Mouse (Mus musculus) heart, embryonic 13.5 days (tissue): Measurements from ENCODE around the gene Il12rb1. TPM values are rescaled to one million over a fixed set of nuclear protein-coding genes. Genes with fewer than 3 reads are reported as not detected.
A peak's percentile ranks its signal among the peaks of the same experiment; 100 is the strongest.

ENCODE experiments used
- ATAC-seq: fragments of 200-750 bp; cut with Nextera tagmentation; 2 replicates; pipeline ENCODE4 v1.8.0; 2017; ENCODE audit warnings: moderate TSS enrichment; ENCODE audit not compliant: insufficient number of reproducible peaks, low FRiP score, low TSS enrichment; ENCODE audit errors: extremely low read depth
- H3K27ac ChIP-seq: fragments of 300-500 bp; sonication (generic); replicated peaks from 2 replicates; pipeline ENCODE4 v1.5.1; 2015; ENCODE audit warnings: moderate library complexity, mild to moderate bottlenecking, inconsistent platforms
- H3K27me3 ChIP-seq: fragments of 300-500 bp; sonication (generic); replicated peaks from 2 replicates; pipeline ENCODE4 v1.6.1; 2015; ENCODE audit warnings: mild to moderate bottlenecking, inconsistent platforms
- H3K36me3 ChIP-seq: fragments of 300-500 bp; sonication (generic); 2 replicates; pipeline ENCODE4 v1.6.1; 2015; ENCODE audit warnings: mild to moderate bottlenecking, inconsistent platforms
- H3K4me1 ChIP-seq: fragments of 300-500 bp; sonication (generic); 2 replicates; pipeline ENCODE4 v1.6.1; 2015; ENCODE audit warnings: inconsistent platforms
- H3K4me2 ChIP-seq: fragments of 300-500 bp; sonication (generic); 2 replicates; pipeline ENCODE4 v1.6.1; 2015; ENCODE audit warnings: inconsistent platforms, mild to moderate bottlenecking, moderate library complexity
- H3K4me3 ChIP-seq: fragments of 300-500 bp; sonication (generic); 2 replicates; pipeline ENCODE4 v1.5.1; 2015; ENCODE audit warnings: moderate library complexity, mild to moderate bottlenecking, inconsistent platforms
- H3K9ac ChIP-seq: fragments of 300-500 bp; sonication (generic); 2 replicates; pipeline ENCODE4 v1.6.1; 2015; ENCODE audit warnings: inconsistent platforms, mild to moderate bottlenecking, moderate library complexity
- H3K9me3 ChIP-seq: fragments of 300-500 bp; sonication (generic); 2 replicates; pipeline ENCODE4 v1.6.1; 2016; ENCODE audit warnings: inconsistent platforms
- WGBS: fragments of 180-500 bp; shearing (Covaris S2); methylation state at CpG from one replicate; pipeline ENCODE4 v1.1.7; 2015; ENCODE audit warnings: mixed read lengths; 5-methylcytosine and 5-hydroxymethylcytosine counted together
- polyA plus RNA-seq: library from polyadenylated mRNA; unstranded; fragments of >200 nt; fragmentation: Nextera tagmentation; extraction: Ambion mirVana; gene quantifications from 2 replicates; pipeline ENCODE4 v1.2.1, GENCODE M21; 2015

The Il12rb1 gene
- polyA plus RNA-seq, 1 experiment from 2014 or later: not detected

- ATAC-seq: peak; percentile 55
- Histone ChIP-seq H3K27me3 (peaks cover 57% of the 10 kb centered on the region), H3K9ac (peak overlapping the region; percentile 77), H3K9me3 (no peaks in the 10 kb centered on the region), H3K36me3 (no peaks in the 10 kb centered on the region), H3K27ac (no peak overlapping the region), H3K4me3 (peak overlapping the region; percentile 58), H3K4me1 (peaks cover 10% of the 10 kb centered on the region), H3K4me2 (peak overlapping the region; percentile 88)
- 6% methylated on average over 32 of the region's 33 CpGs for WGBS
Observed at GRCm38 (mm10) chr8:70856541-70857197, 48.4 kb downstream of the Il12rb1 start.

GRCm38 (mm10) chr8:70857516-70857915 lies 49.3 kb downstream of the Il12rb1 start:
- no peaks in the 10 kb centered on the region for H3K9me3 ChIP-seq
- H3K4me1 ChIP-seq: peaks cover 14% of the 10 kb centered on the region
- H3K9ac ChIP-seq: peak overlapping the region; percentile 77; the same call in 1 of the 2 replicates
- H3K4me2 ChIP-seq: 0 out of 2 replicates have a peak overlapping the region, but pooled peaks have one; percentile 88
- no peak for ATAC-seq
- no peaks in the 10 kb centered on the region for H3K36me3 ChIP-seq
- peaks cover 62% of the 10 kb centered on the region for H3K27me3 ChIP-seq
- WGBS: 22% methylated on average over 4 of the region's 4 CpGs
- 0 out of 2 replicates have a peak overlapping the region, but pooled peaks have one; percentile 58 for H3K4me3 ChIP-seq
- H3K27ac ChIP-seq: no peak overlapping the region

DNA sequence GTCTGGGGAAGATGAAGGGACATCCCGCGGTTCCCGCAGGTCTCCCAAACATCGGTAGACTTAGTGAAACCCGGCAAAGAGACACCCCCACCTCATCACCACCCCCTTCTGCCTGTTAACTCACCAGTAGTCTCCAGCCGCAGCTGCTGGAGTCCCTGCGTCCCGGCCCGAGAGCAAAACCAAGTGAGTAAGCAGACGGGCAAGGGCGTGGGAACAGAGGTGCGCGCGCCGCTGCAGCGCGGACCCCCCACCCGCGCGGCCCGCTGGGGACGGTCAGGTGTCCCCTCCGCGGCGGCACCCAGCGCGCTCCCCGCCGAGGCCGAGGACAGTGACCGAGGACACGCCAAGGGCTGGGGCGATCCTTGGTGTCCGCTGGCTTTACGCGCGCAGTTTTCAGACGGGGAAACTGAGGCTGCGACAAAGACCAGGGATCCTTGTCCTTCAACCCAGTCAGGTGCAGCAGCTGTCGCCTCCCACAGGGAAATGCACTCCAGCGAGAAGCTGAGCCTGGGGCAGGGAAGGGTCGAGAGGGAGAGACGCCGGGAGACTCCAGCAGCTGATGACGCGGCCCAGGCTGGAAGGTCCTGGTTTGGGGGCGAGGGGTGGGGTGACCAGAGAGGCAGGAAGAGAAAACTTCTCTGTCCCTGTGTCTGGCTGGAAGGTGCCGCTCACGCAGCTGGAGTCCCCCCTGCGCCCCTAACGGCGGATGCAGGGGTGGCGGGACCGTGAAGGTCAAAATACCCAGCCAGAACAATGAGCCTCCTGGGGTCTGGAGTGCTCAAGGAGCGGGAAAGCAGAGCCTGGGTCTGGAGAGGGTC lies 54.8 kb downstream of the Il12rb1 start, which contains the start of gene Kcnn1:
Gene Kcnn1, minus strand, starts transcription at position 435 of the 818 bp plus-strand sequence.
- Histone ChIP-seq H3K9ac (peak within 1 kb of the TSS; percentile 83), H3K27me3 (peaks cover 42% of the 10 kb centered on the region), H3K27ac (peak within 1 kb of the TSS; percentile 64; the same call in 1 of the 2 replicates), H3K9me3 (no peaks in the 10 kb centered on the region), H3K36me3 (peaks cover 6% of the 10 kb centered on the region), H3K4me2 (peak within 1 kb of the TSS; percentile 94), H3K4me3 (peak within 1 kb of the TSS; percentile 70), H3K4me1 (peaks cover 39% of the 10 kb centered on the region)
- no peak for ATAC-seq
- WGBS: 2% methylated on average over 55 of the region's 55 CpGs

- Histone ChIP-seq H3K27me3 (peaks cover 38% of the 10 kb centered on the region), H3K9me3 (no peaks in the 10 kb centered on the region), H3K4me2 (peak overlapping the region; percentile 94), H3K9ac (peak overlapping the region; percentile 83), H3K4me3 (peak overlapping the region; percentile 70), H3K4me1 (peaks cover 50% of the 10 kb centered on the region), H3K27ac (peak overlapping the region; percentile 64), H3K36me3 (peaks cover 13% of the 10 kb centered on the region)
- no peak for ATAC-seq
- under 1% methylated on average over 46 of the region's 46 CpGs for WGBS
Observed at GRCm38 (mm10) chr8:70863956-70864711, 55.9 kb downstream of the Il12rb1 start.

GRCm38 (mm10) chr8:70864712-70865221 lies 56.5 kb downstream of the Il12rb1 start:
- ATAC-seq: no peak

GRCm38 (mm10) chr8:70865350-70866000 lies 57.2 kb downstream of the Il12rb1 start:
- Histone ChIP-seq H3K4me1 (peaks cover 55% of the 10 kb centered on the region), H3K27me3 (peaks cover 38% of the 10 kb centered on the region)

More at GRCm38 (mm10) chr8:70864712-70865221, 56.5 kb downstream of the Il12rb1 start:
- H3K27me3 ChIP-seq: peaks cover 38% of the 10 kb centered on the region
- H3K4me2 ChIP-seq: peak overlapping the region; percentile 94
- no peaks in the 10 kb centered on the region for H3K9me3 ChIP-seq
- peaks cover 13% of the 10 kb centered on the region for H3K36me3 ChIP-seq
- peak overlapping the region; percentile 83 for H3K9ac ChIP-seq
- 3% methylated on average over 24 of the region's 24 CpGs for WGBS
- peak overlapping the region; percentile 64 for H3K27ac ChIP-seq
- H3K4me1 ChIP-seq: peaks cover 54% of the 10 kb centered on the region
- peak overlapping the region; percentile 70 for H3K4me3 ChIP-seq

DNA sequence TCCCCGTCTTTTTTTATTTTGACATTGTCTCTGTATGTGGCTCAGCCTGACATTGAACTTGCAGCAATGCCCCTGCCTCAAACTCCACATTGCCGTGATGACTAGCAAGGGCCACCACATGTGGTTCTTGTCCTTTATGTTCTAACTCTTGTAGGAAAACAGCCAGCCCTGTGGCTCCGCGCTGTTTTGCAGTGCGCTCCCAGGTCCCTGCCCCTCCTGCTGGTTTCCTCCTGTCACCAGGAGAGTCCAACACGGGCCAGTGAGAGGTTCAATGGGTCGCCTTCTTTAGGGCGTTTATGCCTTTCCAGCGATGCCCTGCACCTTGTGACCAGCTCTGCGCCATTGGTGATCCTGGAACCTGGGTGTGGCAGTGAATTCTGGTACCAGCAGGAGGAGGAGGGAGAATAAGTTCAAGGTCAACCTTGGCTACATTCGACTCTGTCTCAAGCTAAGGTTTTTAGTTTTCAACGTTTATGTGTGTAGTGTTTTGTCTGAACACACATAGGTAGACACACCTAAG lies 57.8 kb downstream of the Il12rb1 start:
- Histone ChIP-seq H3K9ac (peak overlapping the region; percentile 67), H3K4me1 (peaks cover 61% of the 10 kb centered on the region), H3K4me2 (peak overlapping the region; percentile 94), H3K27me3 (peaks cover 34% of the 10 kb centered on the region), H3K36me3 (peaks cover 13% of the 10 kb centered on the region), H3K4me3 (peak overlapping the region; percentile 70), H3K27ac (peak overlapping the region; percentile 64), H3K9me3 (no peaks in the 10 kb centered on the region)
- 0 out of 2 replicates have a peak, but pooled peaks have one; percentile 2 for ATAC-seq
- WGBS: 7% methylated on average over 12 of the region's 12 CpGs

More at GRCm38 (mm10) chr8:70865350-70866000, 57.2 kb downstream of the Il12rb1 start:
- peak; percentile 85 for ATAC-seq
- Histone ChIP-seq H3K9ac (peak overlapping the region; percentile 83), H3K9me3 (no peaks in the 10 kb centered on the region), H3K27ac (peak overlapping the region; percentile 64), H3K36me3 (peaks cover 13% of the 10 kb centered on the region), H3K4me2 (peak overlapping the region; percentile 94), H3K4me3 (peak overlapping the region; percentile 70)
- WGBS: under 1% methylated on average over 46 of the region's 46 CpGs

- Histone ChIP-seq H3K4me3 (no peak overlapping the region), H3K27ac (no peak overlapping the region; the same call in 1 of the 2 replicates)
Observed at GRCm38 (mm10) chr8:70866566-70866965, 58.3 kb downstream of the Il12rb1 start.

DNA sequence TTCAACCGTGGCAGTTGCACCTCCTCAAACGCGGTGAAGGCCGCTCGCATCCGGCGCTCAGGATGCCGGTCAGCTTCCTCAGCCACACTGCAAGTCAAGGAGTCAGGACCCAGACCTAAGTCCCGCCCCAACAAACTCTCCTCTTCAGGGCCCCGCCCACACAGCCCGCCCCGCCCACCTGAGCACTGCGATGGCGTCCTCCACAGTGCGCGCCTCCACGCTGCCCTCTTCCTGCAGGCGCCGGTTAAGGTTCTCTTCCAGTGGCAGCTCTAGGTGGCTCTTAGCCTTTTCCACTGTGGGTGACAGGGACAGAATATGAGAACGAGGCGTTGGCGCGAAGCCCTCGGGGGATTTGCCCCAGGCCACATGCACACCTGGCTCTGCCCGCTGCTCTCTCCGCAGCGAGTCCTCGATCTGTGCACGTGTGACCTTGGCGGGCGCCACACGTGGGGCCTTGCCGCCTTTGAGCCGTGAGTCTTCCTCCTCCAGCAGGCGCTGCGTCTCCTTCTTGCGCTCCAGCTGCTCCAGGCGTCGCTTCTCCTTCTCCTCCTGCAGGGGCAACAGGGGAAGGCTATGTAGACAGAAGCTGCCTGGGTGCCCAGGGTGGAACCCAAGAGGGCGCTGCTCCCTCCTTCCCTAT lies 60.4 kb downstream of the Il12rb1 start:
- Histone ChIP-seq H3K4me3 (peak overlapping the region; percentile 22; the same call in 1 of the 2 replicates), H3K4me2 (peak overlapping the region; percentile 51), H3K9me3 (no peaks in the 10 kb centered on the region), H3K27ac (no peak overlapping the region), H3K9ac (peak overlapping the region; percentile 63), H3K36me3 (peaks cover 13% of the 10 kb centered on the region), H3K27me3 (peaks cover 8% of the 10 kb centered on the region), H3K4me1 (peaks cover 61% of the 10 kb centered on the region)
- ATAC-seq: no peak
- WGBS: 24% methylated on average over 40 of the region's 40 CpGs

More at GRCm38 (mm10) chr8:70866566-70866965, 58.3 kb downstream of the Il12rb1 start:
- Histone ChIP-seq H3K36me3 (peaks cover 13% of the 10 kb centered on the region), H3K4me1 (peaks cover 66% of the 10 kb centered on the region), H3K27me3 (peaks cover 29% of the 10 kb centered on the region), H3K9ac (no peak overlapping the region; the same call in 1 of the 2 replicates), H3K9me3 (no peaks in the 10 kb centered on the region), H3K4me2 (peak overlapping the region; percentile 94)
- no peak for ATAC-seq
- 80% methylated on average over 7 of the region's 7 CpGs for WGBS
